Mouse (Mus musculus) C2C12 (cell line): ENCODE results near the gene S100a10.

Experiments
- CEBPB ChIP-seq: IDR thresholded peaks from one replicate; pipeline ENCODE4 v1.6.1; 2011; ENCODE audit warnings: low read depth, mild to moderate bottlenecking, control low read depth, moderate library complexity
- CTCF ChIP-seq: IDR thresholded peaks from one replicate; pipeline ENCODE4 v1.5.1; 2011; ENCODE audit not compliant: control insufficient read depth, insufficient read depth, insufficient read length
- MAX ChIP-seq: IDR thresholded peaks from one replicate; pipeline ENCODE4 v1.6.1; 2011; ENCODE audit warnings: mild to moderate bottlenecking, control low read depth
- MYOD1 ChIP-seq: IDR thresholded peaks from one replicate; pipeline ENCODE4 v1.6.1; 2011; ENCODE audit warnings: low read depth; ENCODE audit not compliant: control insufficient read depth, insufficient read length
- MYOG ChIP-seq: IDR thresholded peaks from one replicate; pipeline ENCODE4 v1.6.1; 2011; ENCODE audit not compliant: control insufficient read depth, insufficient read length; ENCODE audit errors: extremely low read depth
- USF1 ChIP-seq: IDR thresholded peaks from one replicate; pipeline ENCODE4 v1.6.1; 2011; ENCODE audit warnings: low read depth, mild to moderate bottlenecking, control low read depth, moderate library complexity

DNA sequence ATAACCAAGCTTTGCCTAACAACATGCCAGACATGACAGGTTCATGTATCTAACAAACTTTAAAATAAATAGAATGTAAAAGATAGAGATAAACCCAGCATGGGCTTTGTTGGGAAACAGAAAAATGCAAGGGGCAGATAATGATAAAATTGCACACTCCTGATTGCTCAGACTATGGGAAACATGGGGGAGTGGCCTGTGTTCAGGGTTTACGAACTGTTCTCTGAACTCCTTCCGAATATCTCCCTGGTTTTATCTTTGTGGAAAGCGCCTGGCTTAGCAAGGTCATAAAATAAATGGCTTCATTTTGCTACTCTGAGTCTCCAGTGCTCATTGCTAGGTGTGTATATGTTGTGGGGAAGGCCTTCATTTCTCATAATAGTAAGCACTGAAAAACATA is 12.0 kb downstream of the S100a10 start:
- no peak for TF ChIP-seq CTCF
- TF ChIP-seq MAX: no peak
- no peak for TF ChIP-seq USF1
- no peak for TF ChIP-seq CEBPB
- no peak for TF ChIP-seq MYOG
- no peak for TF ChIP-seq MYOD1
